ENCODE assay signal across 1 mouse cellular context in genomic region chr11:95259088-95259849, GRCm38 (mm10).
A peak's percentile ranks its signal among the peaks of the same experiment; 100 is the strongest.
TF ChIP-seq lines count a peak whose summit lies in the region.

No protein-coding gene starts in this region.

TF ChIP-seq in MEL, 35 proteins besides CTCF, POLR2A, EP300 and RAD21 (continued from another document):
- TF ChIP-seq POLR2AphosphoS2 (IDR thresholded peaks at IDR 0.05; ENCODE audit: low read length) (peak; percentile 50; the same call in 1 of the 2 replicates), ZC3H11A (IDR thresholded peaks at IDR 0.05; ENCODE audit: low read depth, low read length) (peak; percentile 36; the same call in 1 of the 2 replicates), HCFC1 (IDR thresholded peaks at IDR 0.05; ENCODE audit: low read depth, low read length) (peak; percentile 78), SIN3A (IDR thresholded peaks at IDR 0.05; ENCODE audit: low read length) (peak; percentile 90), E2F4 (IDR thresholded peaks at IDR 0.05; ENCODE audit: borderline replicate concordance, low read depth, low read length) (no peak), CHD1 (IDR thresholded peaks at IDR 0.05; ENCODE audit: low read depth, low read length) (0 out of 2 replicates have a peak, but pooled peaks have one; percentile 50), GATA1 (IDR thresholded peaks at IDR 0.05; ENCODE audit: low read depth, low read length) (no peak), POLR2AphosphoS5 (IDR thresholded peaks at IDR 0.05; ENCODE audit: borderline replicate concordance, low read depth, low read length) (no peak), MAFK (IDR thresholded peaks at IDR 0.05; ENCODE audit: borderline replicate concordance, low read depth, low read length) (no peak), CHD2 (IDR thresholded peaks at IDR 0.05; ENCODE audit: low read length) (no peak), TAL1 (IDR thresholded peaks at IDR 0.05; ENCODE audit: low read length) (no peak), MAX (IDR thresholded peaks at IDR 0.05; ENCODE audit: low read length) (peak; percentile 81), RCOR1 (IDR thresholded peaks at IDR 0.05; ENCODE audit: low read depth, low read length) (peak; percentile 54; the same call in 1 of the 2 replicates), USF1 (IDR thresholded peaks at IDR 0.05; ENCODE audit: low read depth, low read length) (peak; percentile 51; the same call in 1 of the 2 replicates)
TF ChIP-seq in MEL: peak in this region for 22.
